Mouse (Mus musculus) liver, adult 2 months (tissue): Measurements from ENCODE around the gene Mrpl11. TPM values are rescaled to one million over a fixed set of nuclear protein-coding genes. Genes with fewer than 3 reads are reported as not detected.
A peak's percentile ranks its signal among the peaks of the same experiment; 100 is the strongest.

ENCODE experiments used
- DNase-seq: peaks from one replicate; pipeline ENCODE4 v3.0.0-alpha.2; 2011; ENCODE audit warnings: low read depth, low spot score; ENCODE audit errors: extremely low read depth
- H3K27ac ChIP-seq: fragments of 200-500 bp; replicated peaks from 2 replicates; pipeline ENCODE4 v1.5.1; 2012; ENCODE audit warnings: low read depth, mild to moderate bottlenecking, control low read depth, inconsistent platforms, low read length; ENCODE audit not compliant: insufficient read depth
- H3K27me3 ChIP-seq: fragments of 200-500 bp; 2 replicates; pipeline ENCODE4 v1.6.1; 2012; ENCODE audit warnings: mild to moderate bottlenecking, moderate library complexity, low read length, inconsistent platforms; ENCODE audit not compliant: control insufficient read depth, insufficient read depth
- H3K36me3 ChIP-seq: fragments of 200-500 bp; 2 replicates; pipeline ENCODE4 v1.6.1; 2012; ENCODE audit warnings: low read length, inconsistent platforms; ENCODE audit not compliant: control insufficient read depth, insufficient read depth
- H3K4me1 ChIP-seq: fragments of 200-500 bp; 2 replicates; pipeline ENCODE4 v1.6.1; 2011; ENCODE audit warnings: low read length; ENCODE audit not compliant: control insufficient read depth, insufficient read depth
- H3K4me3 ChIP-seq: fragments of 200-500 bp; 2 replicates; pipeline ENCODE4 v1.5.1; 2011; ENCODE audit warnings: low read depth, mild to moderate bottlenecking, control low read depth, low read length, moderate library complexity; ENCODE audit not compliant: insufficient read depth
- H3K79me2 ChIP-seq: fragments of 200-500 bp; 2 replicates; pipeline ENCODE4 v1.6.1; 2012; ENCODE audit warnings: inconsistent platforms, mild to moderate bottlenecking, low read length, moderate library complexity; ENCODE audit not compliant: control insufficient read depth, insufficient read depth
- H3K9ac ChIP-seq: fragments of 200-500 bp; 2 replicates; pipeline ENCODE4 v1.6.1; 2012; ENCODE audit warnings: low read depth, mild to moderate bottlenecking, control low read depth, inconsistent platforms, low read length
- CTCF ChIP-seq: fragments of 200-500 bp; IDR thresholded peaks from 2 replicates; pipeline ENCODE4 v1.5.1; 2011; ENCODE audit warnings: low read depth, low read length, control low read depth
- POLR2A ChIP-seq: fragments of 200-500 bp; IDR thresholded peaks from 2 replicates; pipeline ENCODE4 v1.6.1; 2011; ENCODE audit warnings: low read length, control low read depth; ENCODE audit not compliant: insufficient read depth; ENCODE audit errors: extremely low read depth
- whole genome bisulfite sequencing: fragments of 180-500 bp; shearing (Covaris S2); methylation state at CpG from one replicate; pipeline ENCODE4 v1.1.7; 2018; 5-methylcytosine and 5-hydroxymethylcytosine counted together
- polyA plus RNA-seq: library from polyadenylated mRNA; depleted of rRNA; stranded (reverse); fragments of >200 nt; gene quantifications from 2 replicates; pipeline ENCODE4 v1.2.3, GENCODE M21; 2012
- total RNA-seq: library from RNA; depleted of rRNA; stranded (reverse); fragments of >200 nt; gene quantifications from 2 replicates; pipeline ENCODE4 v1.2.3, GENCODE M21; 2014

Gene Mrpl11
- total and polyA plus RNA-seq, 2 experiments, result 27.6 to 40.0 TPM

DNA sequence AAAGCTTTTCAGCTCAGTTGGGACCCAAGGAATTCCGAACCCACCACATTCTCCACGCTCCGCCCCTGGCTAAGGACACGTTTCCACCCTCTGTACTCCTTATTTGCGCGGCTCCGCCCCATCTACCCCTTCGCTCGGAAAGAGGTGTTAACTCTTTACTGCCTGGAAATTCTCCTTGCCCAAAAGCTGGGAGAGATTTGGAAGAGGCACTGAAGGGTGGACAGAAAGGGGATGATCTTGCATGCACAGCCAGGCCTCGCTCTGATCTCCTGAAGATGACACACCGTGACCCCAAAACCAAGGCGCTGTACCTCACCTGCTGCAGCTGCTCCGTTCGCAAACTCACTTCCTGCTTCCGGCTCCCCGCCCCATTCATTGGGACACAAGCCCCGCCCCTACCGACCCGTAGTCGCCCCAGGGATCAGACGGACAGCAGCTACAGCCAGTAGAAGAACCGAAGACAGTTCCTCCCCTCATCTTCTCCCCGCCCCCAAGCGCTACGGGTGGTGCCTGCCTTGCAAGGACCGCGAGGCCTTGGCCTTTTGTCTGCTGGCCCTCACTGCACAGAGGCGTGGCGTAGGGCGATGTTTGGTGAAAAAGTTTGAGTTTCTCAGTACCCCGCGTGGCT, 33.9 kb upstream of the Mrpl11 start, which contains the start of gene Dpp3:
Dpp3 (minus strand) TSS at position 384 of the 628 bp plus-strand sequence.
- H3K4me3 ChIP-seq, result peak within 1 kb of the TSS; percentile 66
- H3K9ac ChIP-seq, result peak within 1 kb of the TSS; percentile 48
- 0 out of 2 replicates have a peak, but pooled peaks cover 7% of the 10 kb centered on the region for H3K4me1 ChIP-seq
- peak; percentile 91 for DNase-seq
- H3K27ac ChIP-seq, result peak within 1 kb of the TSS; percentile 40
- peaks cover 9% of the 10 kb centered on the region for H3K36me3 ChIP-seq
- no peaks in the 10 kb centered on the region for H3K27me3 ChIP-seq
- peaks cover 9% of the 10 kb centered on the region; the same call in 1 of the 2 replicates for H3K79me2 ChIP-seq
- TF ChIP-seq POLR2A, result peak; percentile 38; the same call in 1 of the 2 replicates
- no peak for TF ChIP-seq CTCF
- under 1% methylated on average over 32 of the region's 32 CpGs for WGBS

DNA sequence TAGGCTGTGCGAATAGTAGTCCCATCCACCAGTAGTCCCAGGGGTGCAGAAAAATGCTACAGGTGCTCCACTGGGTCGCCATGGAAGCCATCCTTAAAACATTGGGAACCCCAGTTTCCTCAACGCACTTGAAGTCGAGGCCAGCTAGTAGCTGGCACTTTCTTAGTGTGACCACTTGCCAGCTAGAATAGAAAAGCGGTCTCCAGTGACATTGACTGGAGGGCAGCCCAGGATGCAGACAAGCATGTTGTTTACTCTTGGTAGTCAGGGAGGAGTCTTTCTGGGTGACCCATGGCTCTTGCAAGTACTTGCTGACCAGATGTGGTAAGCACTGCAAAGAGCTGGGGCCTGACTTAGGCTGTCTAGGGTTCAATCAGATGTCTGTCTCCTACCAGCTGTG, 33.2 kb upstream of the Mrpl11 start:
- no peak overlapping the region for H3K27ac ChIP-seq
- peak; percentile 14 for DNase-seq
- H3K9ac ChIP-seq, result no peak overlapping the region
- 0 out of 2 replicates have a peak, but pooled peaks cover 7% of the 10 kb centered on the region for H3K4me1 ChIP-seq
- H3K27me3 ChIP-seq, result no peaks in the 10 kb centered on the region
- no peak overlapping the region for H3K4me3 ChIP-seq
- 73% methylated on average over 5 of the region's 5 CpGs for WGBS
- peaks cover 6% of the 10 kb centered on the region for H3K36me3 ChIP-seq
- H3K79me2 ChIP-seq, result peaks cover 9% of the 10 kb centered on the region; the same call in 1 of the 2 replicates
- no peak for TF ChIP-seq POLR2A
- no peak for TF ChIP-seq CTCF

GRCm38 (mm10) chr19:4936896-4937295, 25.1 kb upstream of the Mrpl11 start:
- no peak for TF ChIP-seq CTCF
- TF ChIP-seq POLR2A, result no peak
- no peak overlapping the region for H3K27ac ChIP-seq
- no peaks in the 10 kb centered on the region for H3K79me2 ChIP-seq
- no peaks in the 10 kb centered on the region for H3K27me3 ChIP-seq
- no peak overlapping the region for H3K9ac ChIP-seq
- H3K4me1 ChIP-seq, result no peaks in the 10 kb centered on the region
- WGBS, result 93% methylated on average over 2 of the region's 2 CpGs
- no peak for DNase-seq
- H3K36me3 ChIP-seq, result no peaks in the 10 kb centered on the region
- no peak overlapping the region for H3K4me3 ChIP-seq

- Histone ChIP-seq H3K27me3 (no peaks in the 10 kb centered on the region), H3K79me2 (no peaks in the 10 kb centered on the region), H3K27ac (no peak overlapping the region), H3K36me3 (no peaks in the 10 kb centered on the region), H3K9ac (no peak overlapping the region), H3K4me3 (no peak overlapping the region), H3K4me1 (peaks cover 3% of the 10 kb centered on the region; the same call in 1 of the 2 replicates)
- no peak for DNase-seq
- 90% methylated on average over 17 of the region's 17 CpGs for WGBS
- TF ChIP-seq POLR2A (no peak), CTCF (no peak)
Measured at GRCm38 (mm10) chr19:4937444-4938310, 24.3 kb upstream of the Mrpl11 start.

DNA sequence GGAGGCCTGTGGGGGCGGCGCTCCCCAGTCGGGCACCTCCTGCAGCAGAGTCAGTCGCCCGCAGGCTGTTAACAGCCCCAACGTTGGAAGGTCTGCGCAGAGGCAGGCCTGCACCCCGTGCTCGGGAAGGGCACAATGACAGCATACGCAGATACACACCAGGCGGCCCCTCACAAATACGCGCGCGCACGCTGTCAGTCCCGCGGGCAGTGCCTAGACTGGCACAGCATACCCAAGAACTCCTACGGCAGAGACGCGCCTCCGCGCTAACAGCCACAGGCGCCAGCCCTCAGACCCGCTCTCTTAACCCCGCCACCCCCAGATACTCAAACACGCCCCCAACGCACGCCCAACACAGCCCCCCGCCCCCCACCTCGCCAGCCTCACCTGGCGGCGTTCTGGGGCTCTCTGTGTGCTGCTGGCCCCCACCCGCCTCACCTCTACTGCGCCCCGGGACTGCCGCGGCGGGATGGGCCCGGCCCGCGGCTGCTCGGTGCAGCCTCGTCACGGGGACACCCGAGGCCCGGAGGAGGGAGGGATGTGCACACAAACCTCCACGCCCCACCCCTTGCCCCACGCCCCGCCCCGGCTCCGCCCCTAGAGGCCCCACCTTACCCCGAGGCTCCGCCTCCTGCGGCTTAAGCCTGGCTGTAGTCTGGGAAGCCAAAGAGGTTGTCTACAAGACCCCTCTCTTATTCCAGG, 19.2 kb upstream of the Mrpl11 start, which contains the start of gene Peli3:
Peli3 (minus strand) TSS at position 577 of the 702 bp plus-strand sequence.
- no peak within 1 kb of the TSS for H3K27ac ChIP-seq
- 4% methylated on average over 50 of the region's 55 CpGs for WGBS
- no peak for TF ChIP-seq CTCF
- H3K79me2 ChIP-seq, result no peaks in the 10 kb centered on the region
- H3K27me3 ChIP-seq, result no peaks in the 10 kb centered on the region
- no peaks in the 10 kb centered on the region for H3K36me3 ChIP-seq
- H3K4me1 ChIP-seq, result peaks cover 6% of the 10 kb centered on the region; the same call in 1 of the 2 replicates
- peak within 1 kb of the TSS; percentile 65 for H3K4me3 ChIP-seq
- peak within 1 kb of the TSS; percentile 72 for H3K9ac ChIP-seq
- peak; percentile 62 for DNase-seq
